In genomic region chr4:135353066-135353793, GRCm38 (mm10) we compare ENCODE assay signal across 8 mouse cellular contexts. TPM values are rescaled to one million over a fixed set of nuclear protein-coding genes. Genes with fewer than 3 reads are reported as not detected.
A peak's percentile ranks its signal among the peaks of the same experiment; 100 is the strongest.
DNase-seq lines count a peak whose midpoint lies in the region; ATAC-seq and TF ChIP-seq lines count a peak whose summit lies in the region.

TSS of gene Srrm1 (minus strand) at chr4:135353321.

- under 1% methylated on average over 68 of the region's 69 CpGs for WGBS in kidney, embryonic 14.5 days
- under 1% methylated on average over 69 of the region's 69 CpGs for WGBS in limb, embryonic 15.5 days

- peak; percentile 95 for ATAC-seq in kidney, embryonic 14.5 days (ENCODE audit: low FRiP score, low TSS enrichment)
- peak; percentile 93 for ATAC-seq in limb, embryonic 15.5 days (ENCODE audit: insufficient number of reproducible peaks, low FRiP score, low TSS enrichment, low read depth)

- H3K4me3 ChIP-seq in bone marrow macrophage, adult 2 months (ENCODE audit: insufficient read depth, low read length) = peak within 1 kb of the TSS; percentile 80
- H3K4me3 ChIP-seq in embryonic fibroblast, embryonic 13.5 days (ENCODE audit: insufficient read depth, low read length) = peak within 1 kb of the TSS; percentile 75
- peak within 1 kb of the TSS; percentile 96 for H3K4me3 ChIP-seq in kidney, embryonic 14.5 days (ENCODE audit: low read length)
- H3K4me3 ChIP-seq in limb, embryonic 15.5 days = peak within 1 kb of the TSS; percentile 87

- peak within 1 kb of the TSS; percentile 96 for H3K27ac ChIP-seq in bone marrow macrophage, adult 2 months (ENCODE audit: insufficient read depth, low read depth, low read length)
- peak within 1 kb of the TSS; percentile 91 for H3K27ac ChIP-seq in embryonic fibroblast, embryonic 13.5 days (ENCODE audit: insufficient read depth, low read length)
- peak within 1 kb of the TSS; percentile 98 for H3K27ac ChIP-seq in kidney, embryonic 14.5 days (ENCODE audit: low read depth, low read length)
- peak within 1 kb of the TSS; percentile 98 for H3K27ac ChIP-seq in limb, embryonic 15.5 days

- H3K9me3 ChIP-seq in kidney, embryonic 14.5 days (ENCODE audit: control insufficient read depth, low read length) = no peaks in the 10 kb centered on the region
- no peaks in the 10 kb centered on the region for H3K9me3 ChIP-seq in limb, embryonic 15.5 days

- peaks cover 25% of the 10 kb centered on the region for H3K4me1 ChIP-seq in bone marrow macrophage, adult 2 months (ENCODE audit: control insufficient read depth, insufficient read depth, low read length)
- no peaks in the 10 kb centered on the region; the same call in 1 of the 2 replicates for H3K4me1 ChIP-seq in embryonic fibroblast, embryonic 13.5 days (ENCODE audit: control insufficient read depth, insufficient read depth, low read length)
- 0 out of 2 replicates have a peak, but pooled peaks cover 6% of the 10 kb centered on the region for H3K4me1 ChIP-seq in kidney, embryonic 14.5 days (ENCODE audit: control insufficient read depth, insufficient read depth, low read length)
- H3K4me1 ChIP-seq in limb, embryonic 15.5 days = peaks cover 21% of the 10 kb centered on the region

- H3K27me3 ChIP-seq in kidney, embryonic 14.5 days (ENCODE audit: control insufficient read depth, insufficient read depth, low read length) = no peaks in the 10 kb centered on the region
- H3K27me3 ChIP-seq in limb, embryonic 15.5 days = no peaks in the 10 kb centered on the region

- peak within 1 kb of the TSS; percentile 98 for H3K9ac ChIP-seq in kidney, embryonic 14.5 days (ENCODE audit: low read depth, low read length)
- peak within 1 kb of the TSS; percentile 96 for H3K9ac ChIP-seq in limb, embryonic 15.5 days

- no peak for TF ChIP-seq CTCF in bone marrow macrophage, adult 2 months (IDR thresholded peaks at IDR 0.05; ENCODE audit: low read depth, low read length)
- no peak for TF ChIP-seq CTCF in embryonic fibroblast, embryonic 13.5 days (IDR thresholded peaks at IDR 0.05; ENCODE audit: borderline replicate concordance, insufficient read depth, low read length)

- no peak for TF ChIP-seq POLR2A in bone marrow macrophage, adult 2 months (IDR thresholded peaks at IDR 0.05; ENCODE audit: borderline replicate concordance, low read depth, low read length)
- peak; percentile 86 for TF ChIP-seq POLR2A in embryonic fibroblast, embryonic 13.5 days (IDR thresholded peaks at IDR 0.05; ENCODE audit: low read depth, low read length)

- peaks cover 4% of the 10 kb centered on the region; the same call in 1 of the 2 replicates for H3K36me3 ChIP-seq in kidney, embryonic 14.5 days (ENCODE audit: control insufficient read depth, insufficient read depth, low read length)
- peaks cover 10% of the 10 kb centered on the region for H3K36me3 ChIP-seq in limb, embryonic 15.5 days

- peak within 1 kb of the TSS; percentile 65 for H3K4me2 ChIP-seq in kidney, embryonic 14.5 days (replicated peaks; ENCODE audit: low read depth, low read length)
- H3K4me2 ChIP-seq in limb, embryonic 15.5 days = peak within 1 kb of the TSS; percentile 63

- DNase-seq in A20 (ENCODE audit: low read depth, low spot score) = peak; percentile 98
- DNase-seq in heart, adult 9 months (ENCODE audit: low spot score in 2 of 2) = peak; percentile 98 to 100
- peak; percentile 98 for DNase-seq in monocyte, adult 2 months (ENCODE audit: low read depth in 1 of 2, low spot score in 2 of 2)
- DNase-seq in spleen, postnatal 36 days (ENCODE audit: low spot score in 2 of 2) = peak; percentile 97 to 99

RNA-seq across cellular contexts. Expression of gene Srrm1, which starts in this region (rescaled TPM):
- polyA plus RNA-seq in bone marrow macrophage, adult 2 months (2012; ENCODE audit: insufficient read depth, insufficient read length, missing spikeins) = 129 and 141 TPM in 2 replicates
- polyA plus RNA-seq in embryonic fibroblast, embryonic 13.5 days (2011; ENCODE audit: insufficient read length, low read depth, missing spikeins) = 160 and 173 TPM in 2 replicates
- 254 and 273 TPM in 2 replicates for polyA plus RNA-seq in kidney, embryonic 14.5 days (2014; fragmentation: Nextera tagmentation; extraction: Ambion mirVana)
- 207 and 214 TPM in 2 replicates for polyA plus RNA-seq in limb, embryonic 15.5 days (2015; fragmentation: Nextera tagmentation; extraction: Ambion mirVana)

Comparison
In these comparisons a context has a peak if more than half of its experiments do, and no peak if none do; other contexts are left out.
1. Peak in every context shown above with its lines: DNase-seq, ATAC-seq, H3K4me3 ChIP-seq and H3K27ac ChIP-seq.